Mouse (Mus musculus): ENCODE results near the gene Clint1. TPM values are rescaled to one million over a fixed set of nuclear protein-coding genes. Genes with fewer than 3 reads are reported as not detected.

Clint1 gene
- polyA plus RNA-seq, 1 experiment, result 2.0 TPM

DNA sequence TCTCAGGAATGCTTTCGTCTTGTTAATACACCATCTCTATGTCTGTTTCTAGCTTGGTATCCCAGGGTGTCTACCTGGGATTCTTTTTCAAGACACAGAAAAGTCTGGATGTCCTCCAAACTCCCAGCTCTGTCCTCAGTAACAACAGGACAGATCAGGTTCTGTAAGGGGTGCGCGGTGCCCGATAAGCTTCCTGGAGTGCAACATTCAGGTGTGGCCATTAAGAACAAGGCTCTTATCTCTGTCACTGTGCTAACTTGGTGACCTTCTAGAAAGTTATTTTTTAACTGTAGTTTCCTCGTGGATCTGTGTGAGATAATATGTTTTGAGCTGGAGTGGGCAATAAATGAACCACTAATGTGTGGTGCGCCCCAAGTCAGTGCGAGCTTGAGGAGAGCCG is 41.0 kb upstream of the Clint1 start:
- Histone ChIP-seq H3K9me3 (ENCODE audit: control insufficient read depth, low read length) (no peaks in the 10 kb centered on the region), H3K27me3 (ENCODE audit: control insufficient read depth) (no peaks in the 10 kb centered on the region), H3K36me3 (ENCODE audit: control insufficient read depth) (peaks cover 7% of the 10 kb centered on the region), H3K4me3 (replicated peaks) (peak overlapping the region; percentile 16), H3K4me1 (ENCODE audit: control insufficient read depth) (peaks cover 72% of the 10 kb centered on the region)
- TF ChIP-seq TAL1 (IDR thresholded peaks at IDR 0.05; ENCODE audit: low read length) (peak; percentile 35; the same call in 2 of the 3 replicates), GATA1 (IDR thresholded peaks at IDR 0.05; ENCODE audit: low read length) (peak; percentile 78)

DNA sequence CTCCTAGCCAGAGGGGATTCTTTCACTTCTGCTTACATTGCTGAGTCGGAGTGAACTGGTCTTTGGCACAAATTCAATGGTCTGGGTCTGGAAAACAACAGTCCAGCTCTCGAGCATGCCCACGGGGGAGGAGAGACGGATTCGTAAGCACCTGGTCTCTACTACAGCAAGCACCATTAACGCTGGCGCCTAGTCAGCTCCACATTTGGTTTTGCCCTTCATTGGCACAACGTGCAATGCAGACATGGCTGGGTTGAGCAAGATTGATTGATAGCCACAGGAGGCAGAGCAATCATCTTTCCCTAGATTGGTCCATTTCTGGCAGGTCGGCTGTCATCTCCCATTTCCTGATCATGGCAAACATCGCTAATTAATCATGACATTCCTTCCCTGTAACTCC is 36.2 kb upstream of the Clint1 start:
- TF ChIP-seq GATA1 (IDR thresholded peaks at IDR 0.05; ENCODE audit: low read length), result no peak
- TF ChIP-seq TAL1 (IDR thresholded peaks at IDR 0.05; ENCODE audit: low read length), result no peak
- Histone ChIP-seq H3K4me3 (replicated peaks) (no peak overlapping the region), H3K27me3 (ENCODE audit: control insufficient read depth) (no peaks in the 10 kb centered on the region), H3K36me3 (ENCODE audit: control insufficient read depth) (peaks cover 4% of the 10 kb centered on the region; the same call in 1 of the 2 replicates), H3K9me3 (ENCODE audit: control insufficient read depth, low read length) (no peaks in the 10 kb centered on the region), H3K4me1 (ENCODE audit: control insufficient read depth) (peaks cover 31% of the 10 kb centered on the region)

DNA sequence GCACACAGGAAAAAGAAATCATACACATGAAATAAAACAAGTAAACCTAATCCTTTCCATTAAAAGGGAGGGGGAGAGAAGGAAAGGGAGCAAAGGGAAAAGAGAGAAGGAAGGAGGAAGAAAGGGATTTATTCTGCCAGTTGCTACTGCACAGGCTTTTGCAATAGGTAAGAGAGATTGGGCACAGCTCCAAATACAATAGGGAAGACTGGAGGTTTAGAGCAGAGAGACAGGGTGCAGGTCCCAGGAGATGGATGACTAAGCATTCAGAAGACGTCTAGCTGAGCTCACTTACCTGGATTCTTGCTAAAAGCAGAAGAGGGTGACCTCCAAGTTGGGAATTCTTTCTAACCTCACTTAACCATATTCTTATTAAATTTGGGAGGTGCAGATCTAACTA is 35.1 kb upstream of the Clint1 start:
- no peaks in the 10 kb centered on the region for H3K27me3 ChIP-seq (ENCODE audit: control insufficient read depth)

DNA sequence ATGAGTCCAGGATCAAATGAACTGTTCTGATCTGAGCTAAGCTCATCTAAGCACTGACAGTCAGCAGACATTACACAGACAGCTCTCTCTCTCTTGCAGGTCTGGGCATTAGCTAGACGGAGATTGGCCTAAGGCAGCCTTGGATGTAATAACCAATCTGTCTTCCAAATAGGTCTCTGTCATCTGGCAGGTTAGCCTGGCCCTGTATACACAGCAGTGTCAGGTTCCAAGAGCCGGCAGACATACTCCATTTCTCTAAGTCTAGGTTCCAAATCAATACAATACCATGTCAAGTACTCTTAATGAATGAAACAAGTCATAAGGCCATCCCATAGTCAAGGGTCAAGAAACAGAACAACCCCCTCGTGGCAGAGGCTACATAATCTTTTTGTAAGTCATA is 33.9 kb upstream of the Clint1 start:
- Histone ChIP-seq H3K36me3 (ENCODE audit: control insufficient read depth) (no peaks in the 10 kb centered on the region), H3K9me3 (ENCODE audit: control insufficient read depth, low read length) (no peaks in the 10 kb centered on the region), H3K4me1 (ENCODE audit: control insufficient read depth) (peaks cover 12% of the 10 kb centered on the region), H3K4me3 (replicated peaks) (no peak overlapping the region), H3K27me3 (ENCODE audit: control insufficient read depth) (no peaks in the 10 kb centered on the region)
- TF ChIP-seq TAL1 (IDR thresholded peaks at IDR 0.05; ENCODE audit: low read length) (no peak), GATA1 (IDR thresholded peaks at IDR 0.05; ENCODE audit: low read length) (no peak)

More for the DNA sequence above, 35.1 kb upstream of the Clint1 start:
- Histone ChIP-seq H3K9me3 (ENCODE audit: control insufficient read depth, low read length) (no peaks in the 10 kb centered on the region), H3K4me3 (replicated peaks) (no peak overlapping the region), H3K36me3 (ENCODE audit: control insufficient read depth) (peaks cover 2% of the 10 kb centered on the region; the same call in 1 of the 2 replicates), H3K4me1 (ENCODE audit: control insufficient read depth) (peaks cover 24% of the 10 kb centered on the region)
- TF ChIP-seq GATA1 (IDR thresholded peaks at IDR 0.05; ENCODE audit: low read length) (no peak), TAL1 (IDR thresholded peaks at IDR 0.05; ENCODE audit: low read length) (no peak)

DNA sequence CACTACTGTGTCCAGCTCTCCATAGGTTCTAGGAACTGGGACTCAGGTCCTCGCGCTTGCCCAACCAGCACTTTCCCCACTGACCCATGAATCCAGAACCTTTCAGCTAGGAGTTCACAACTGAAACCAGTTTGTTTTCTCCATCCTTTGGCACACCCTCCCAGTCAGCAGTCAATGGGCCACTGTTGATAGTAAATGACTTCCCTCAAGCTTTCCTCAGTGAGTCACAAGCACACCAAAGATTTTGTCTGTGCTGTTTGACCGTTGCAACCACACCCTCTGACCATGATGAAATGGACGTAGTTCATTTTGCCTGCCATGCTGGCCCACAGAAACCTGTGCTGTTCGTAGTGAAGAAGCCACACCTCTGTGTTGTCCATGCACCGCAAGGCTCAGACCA is 30.9 kb upstream of the Clint1 start:
- Histone ChIP-seq H3K27me3 (ENCODE audit: control insufficient read depth) (no peaks in the 10 kb centered on the region), H3K4me1 (ENCODE audit: control insufficient read depth) (peaks cover 13% of the 10 kb centered on the region), H3K4me3 (replicated peaks) (no peak overlapping the region), H3K9me3 (ENCODE audit: control insufficient read depth, low read length) (no peaks in the 10 kb centered on the region), H3K36me3 (ENCODE audit: control insufficient read depth) (no peaks in the 10 kb centered on the region)
- TF ChIP-seq TAL1 (IDR thresholded peaks at IDR 0.05; ENCODE audit: low read length) (no peak), GATA1 (IDR thresholded peaks at IDR 0.05; ENCODE audit: low read length) (no peak)

DNA sequence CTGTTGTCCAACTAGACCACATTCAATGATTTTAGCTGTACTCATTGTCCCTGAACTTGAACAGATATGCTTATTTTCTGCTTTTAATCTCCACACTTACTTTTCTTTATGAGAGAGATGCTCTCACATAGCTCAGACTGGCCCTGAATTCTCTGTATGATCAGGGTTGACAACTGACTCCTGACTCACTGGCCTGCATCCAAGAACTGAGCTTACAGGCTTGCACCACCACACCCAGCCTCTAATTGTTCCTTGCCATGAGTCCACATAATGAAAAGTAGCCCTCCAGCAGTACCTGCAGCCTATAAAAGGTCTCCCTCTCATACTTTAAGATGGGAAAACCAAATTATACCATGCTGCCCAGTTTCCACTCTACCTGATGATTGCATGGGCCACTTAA is 21.7 kb upstream of the Clint1 start:
- TF ChIP-seq GATA1 (IDR thresholded peaks at IDR 0.05; ENCODE audit: low read length), result no peak
- no peak for TF ChIP-seq TAL1 (IDR thresholded peaks at IDR 0.05; ENCODE audit: low read length)
- Histone ChIP-seq H3K36me3 (ENCODE audit: control insufficient read depth) (no peaks in the 10 kb centered on the region), H3K4me1 (ENCODE audit: control insufficient read depth) (peaks cover 13% of the 10 kb centered on the region), H3K27me3 (ENCODE audit: control insufficient read depth) (no peaks in the 10 kb centered on the region), H3K4me3 (replicated peaks) (no peak overlapping the region), H3K9me3 (ENCODE audit: control insufficient read depth, low read length) (no peaks in the 10 kb centered on the region)

DNA sequence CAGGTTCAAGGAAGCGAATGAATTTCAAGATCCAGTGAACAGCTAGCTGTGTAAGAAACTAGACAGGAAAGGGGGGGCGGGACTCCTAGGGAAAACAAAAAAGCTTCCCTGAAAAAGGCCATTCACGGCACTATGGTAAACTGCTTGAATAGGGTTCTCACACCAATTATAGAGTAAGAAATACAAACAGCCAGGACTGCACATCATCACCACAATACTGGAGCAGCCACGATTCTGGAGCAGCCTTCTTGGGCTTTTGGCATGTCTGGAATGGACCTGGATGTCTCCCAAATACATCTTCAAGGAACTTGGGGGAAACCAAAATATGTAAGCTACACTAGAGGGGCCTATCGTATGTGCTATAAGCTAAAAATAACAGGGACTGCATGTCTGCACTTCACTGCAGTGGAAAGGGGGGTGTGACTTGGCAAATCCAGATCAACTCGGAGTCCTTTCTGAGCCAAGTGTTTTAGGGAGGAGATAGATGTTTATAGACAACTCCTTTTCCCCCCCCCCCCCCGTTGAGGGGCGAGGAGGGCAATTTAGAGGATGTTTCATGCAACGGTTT is 21.0 kb upstream of the Clint1 start:
- Histone ChIP-seq H3K27me3 (ENCODE audit: control insufficient read depth) (no peaks in the 10 kb centered on the region), H3K4me3 (replicated peaks) (no peak overlapping the region), H3K36me3 (ENCODE audit: control insufficient read depth) (no peaks in the 10 kb centered on the region), H3K4me1 (ENCODE audit: control insufficient read depth) (peaks cover 20% of the 10 kb centered on the region), H3K9me3 (ENCODE audit: control insufficient read depth, low read length) (no peaks in the 10 kb centered on the region)
- TF ChIP-seq GATA1 (IDR thresholded peaks at IDR 0.05; ENCODE audit: low read length), result no peak
- no peak for TF ChIP-seq TAL1 (IDR thresholded peaks at IDR 0.05; ENCODE audit: low read length)

DNA sequence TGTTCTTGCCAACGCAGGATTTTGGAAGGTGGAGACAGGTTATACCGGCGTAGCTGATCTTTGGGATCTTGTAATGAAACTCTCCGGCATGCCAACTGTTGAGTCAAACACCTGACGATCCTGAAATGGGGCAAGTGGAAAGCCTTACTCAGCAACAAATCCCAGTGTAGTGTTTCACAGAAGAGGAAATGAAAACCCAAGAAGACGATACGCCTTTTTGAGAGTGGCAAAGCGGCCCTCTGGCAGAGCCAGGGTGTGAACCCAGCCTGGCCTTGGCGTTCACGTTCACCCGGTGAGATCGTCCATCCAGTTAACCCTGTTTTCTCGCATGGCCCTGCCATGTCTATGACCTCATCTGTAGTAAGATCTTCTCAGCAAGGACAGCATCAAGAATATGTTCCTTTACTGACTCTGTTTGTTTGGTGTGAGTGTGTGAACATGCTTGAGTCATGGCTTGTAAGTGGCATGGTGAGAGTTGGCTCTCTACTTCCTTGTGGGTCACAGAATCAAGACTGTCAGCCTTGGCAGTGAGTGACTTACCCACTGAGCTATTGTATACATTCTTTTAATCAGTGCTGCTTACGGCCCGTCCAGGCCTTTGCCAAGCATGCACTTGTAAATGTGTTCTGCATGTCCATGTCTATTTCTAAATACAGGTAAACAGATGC is 20.2 kb upstream of the Clint1 start:
- Histone ChIP-seq H3K36me3 (ENCODE audit: control insufficient read depth) (no peaks in the 10 kb centered on the region), H3K9me3 (ENCODE audit: control insufficient read depth, low read length) (no peaks in the 10 kb centered on the region), H3K4me1 (ENCODE audit: control insufficient read depth) (peaks cover 28% of the 10 kb centered on the region), H3K4me3 (replicated peaks) (no peak overlapping the region), H3K27me3 (ENCODE audit: control insufficient read depth) (no peaks in the 10 kb centered on the region)
- TF ChIP-seq TAL1 (IDR thresholded peaks at IDR 0.05; ENCODE audit: low read length) (no peak), GATA1 (IDR thresholded peaks at IDR 0.05; ENCODE audit: low read length) (no peak)

DNA sequence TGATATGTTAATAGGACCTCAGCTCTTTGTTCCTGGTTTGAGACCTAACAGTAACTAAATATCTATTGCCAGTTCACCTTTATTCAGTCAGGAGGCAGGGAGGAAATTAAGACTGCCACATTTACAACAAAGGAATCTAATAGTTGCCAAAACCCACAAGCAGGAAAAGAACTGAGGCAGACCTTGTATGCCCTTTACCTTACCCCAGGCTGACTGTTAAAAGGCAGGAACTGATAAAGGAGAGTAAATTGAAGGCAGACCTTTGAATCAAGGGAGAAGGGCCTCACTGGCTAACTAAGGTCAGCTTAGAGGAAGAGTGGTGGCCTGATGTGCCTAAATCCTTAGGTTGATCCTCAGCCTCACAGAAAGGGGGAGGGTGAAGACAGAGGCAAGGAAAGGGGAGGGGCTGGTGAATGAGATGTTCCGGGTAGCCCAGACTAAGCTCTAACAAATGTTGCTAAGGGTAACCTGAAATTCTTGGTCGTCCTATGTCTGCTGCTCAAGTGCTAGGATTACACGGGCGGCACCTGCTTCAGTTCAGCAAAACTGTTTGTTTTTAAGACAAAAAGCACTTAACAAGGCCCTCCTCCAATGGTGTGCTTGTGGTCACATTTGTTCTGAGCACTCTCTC is 16.1 kb upstream of the Clint1 start:
- peaks cover 47% of the 10 kb centered on the region for H3K4me1 ChIP-seq (ENCODE audit: control insufficient read depth)
- no peaks in the 10 kb centered on the region for H3K36me3 ChIP-seq (ENCODE audit: control insufficient read depth)
- TF ChIP-seq GATA1 (IDR thresholded peaks at IDR 0.05; ENCODE audit: low read length) (no peak), TAL1 (IDR thresholded peaks at IDR 0.05; ENCODE audit: low read length) (no peak)
- H3K27me3 ChIP-seq (ENCODE audit: control insufficient read depth), result no peaks in the 10 kb centered on the region
- H3K4me3 ChIP-seq (replicated peaks), result no peak overlapping the region
- no peaks in the 10 kb centered on the region for H3K9me3 ChIP-seq (ENCODE audit: control insufficient read depth, low read length)

Measured in erythroblast, embryonic 14.5 days (primary cell).